Mouse (Mus musculus): ENCODE results near the gene Tgfb3.

GRCm38 (mm10) chr12:86082481-86083012, 3.7 kb upstream of the Tgfb3 start, which contains the start of gene Ift43:
- TF ChIP-seq CTCF (IDR thresholded peaks at IDR 0.05; ENCODE audit: low read depth) (no peak), EP300 (IDR thresholded peaks at IDR 0.05; ENCODE audit: low read depth) (no peak)

Data from heart, postnatal 0 days (tissue).